Mouse (Mus musculus): ENCODE results near the gene Gm20909.
"Not testable (repeated sequence)": the region's sequence is repeated elsewhere in the genome, so short reads cannot be mapped to it uniquely, and the experiment has no call there.

Gene Gm20909

GRCm38 (mm10) chrY:21164270-21164669 is at the start of gene Gm20909:
TSS of gene Gm20909 (plus strand) at chrY:21164570.
- DNase-seq (ENCODE audit: low read depth, low spot score), result not testable (repeated sequence)
